Mouse (Mus musculus) common myeloid progenitor, adult 5-6 weeks (primary cell): ENCODE results near the gene Sult6b1. TPM values are rescaled to one million over a fixed set of nuclear protein-coding genes. Genes with fewer than 3 reads are reported as not detected.

Source experiments
- ATAC-seq: replicated peaks from 2 replicates; pipeline ENCODE4 v1.8.0; 2016; ENCODE audit warnings: low read depth, mild to moderate bottlenecking, moderate TSS enrichment, inconsistent platforms; ENCODE audit not compliant: poor library complexity, severe bottlenecking
- total RNA-seq: library from RNA; stranded (forward); fragments of 200-1000, 187-1606 nt; gene quantifications from 2 replicates; pipeline ENCODE4 v1.2.3, GENCODE M21; 2017

Gene Sult6b1
- total RNA-seq, result not detected in 2 replicates

GRCm38 (mm10) chr17:78906892-78907291 lies at the start of gene Sult6b1:
TSS of gene Sult6b1 (minus strand) at chr17:78906992.
- no peak for ATAC-seq

- ATAC-seq, result no peak
Observed at GRCm38 (mm10) chr17:78953240-78953639, 46.4 kb upstream of the Sult6b1 start.

- no peak for ATAC-seq
Observed at GRCm38 (mm10) chr17:78952070-78952469, 45.3 kb upstream of the Sult6b1 start.

- ATAC-seq, result no peak
Observed at GRCm38 (mm10) chr17:78951225-78951624, 44.4 kb upstream of the Sult6b1 start.

- ATAC-seq, result no peak
Observed at GRCm38 (mm10) chr17:78942579-78942978, 35.8 kb upstream of the Sult6b1 start.

- ATAC-seq, result peak; percentile 31
Observed at GRCm38 (mm10) chr17:78938927-78939326, 32.1 kb upstream of the Sult6b1 start.

GRCm38 (mm10) chr17:78937229-78937853 lies 30.5 kb upstream of the Sult6b1 start:
- ATAC-seq, result no peak

GRCm38 (mm10) chr17:78936466-78937228 lies 29.9 kb upstream of the Sult6b1 start, which contains the start of the genes Cebpz and Ndufaf7:
TSS of gene Cebpz (minus strand) at chr17:78937066.
TSS of gene Ndufaf7 (plus strand) at chr17:78937136.
- ATAC-seq, result peak; percentile 96

GRCm38 (mm10) chr17:78935857-78936256 lies 29.1 kb upstream of the Sult6b1 start:
- no peak for ATAC-seq

- no peak for ATAC-seq
Observed at GRCm38 (mm10) chr17:78917696-78918095, 10.9 kb upstream of the Sult6b1 start.

GRCm38 (mm10) chr17:78916899-78917298 lies 10.1 kb upstream of the Sult6b1 start:
- no peak for ATAC-seq

GRCm38 (mm10) chr17:78916369-78916813 lies 9.6 kb upstream of the Sult6b1 start, which contains the start of gene Cebpzos:
TSS of gene Cebpzos (plus strand) at chr17:78916500.
- ATAC-seq, result peak; percentile 90

- ATAC-seq, result no peak
Observed at GRCm38 (mm10) chr17:78915772-78916171, 9.0 kb upstream of the Sult6b1 start.

GRCm38 (mm10) chr17:78913921-78914320 lies 7.1 kb upstream of the Sult6b1 start:
- no peak for ATAC-seq

GRCm38 (mm10) chr17:78912861-78913281 lies 6.1 kb upstream of the Sult6b1 start:
- peak; percentile 26 for ATAC-seq

- no peak for ATAC-seq
Observed at GRCm38 (mm10) chr17:78909374-78909773, 2.6 kb upstream of the Sult6b1 start.

- peak; percentile 42 for ATAC-seq
Observed at GRCm38 (mm10) chr17:78903158-78903557, 3.6 kb downstream of the Sult6b1 start.

GRCm38 (mm10) chr17:78895394-78895793 lies 11.4 kb downstream of the Sult6b1 start:
- peak; percentile 88 for ATAC-seq

GRCm38 (mm10) chr17:78894991-78895390 lies 11.8 kb downstream of the Sult6b1 start:
- ATAC-seq, result no peak

GRCm38 (mm10) chr17:78891020-78891419 lies 15.8 kb downstream of the Sult6b1 start:
- no peak for ATAC-seq

GRCm38 (mm10) chr17:78889184-78889583 lies 17.6 kb downstream of the Sult6b1 start:
- ATAC-seq, result no peak
